Mouse (Mus musculus): ENCODE measurements around the gene Gm815.

- TF ChIP-seq CTCF (IDR thresholded peaks at IDR 0.05; ENCODE audit: low read depth) (no peak), EP300 (IDR thresholded peaks at IDR 0.05; ENCODE audit: low read depth) (no peak)
Measured at GRCm38 (mm10) chr19:26892861-26893260, 7.2 kb downstream of the Gm815 start.
